Mouse (Mus musculus) kidney, postnatal 0 days (tissue): ENCODE data around the gene Trpc3. TPM values are rescaled to one million over a fixed set of nuclear protein-coding genes. Genes with fewer than 3 reads are reported as not detected.

ENCODE experiments used
- ATAC-seq: fragments of 200-750 bp; cut with Nextera tagmentation; replicated peaks from 2 replicates; pipeline ENCODE4 v1.8.0; 2017; ENCODE audit warnings: low read depth, moderate number of reproducible peaks, moderate TSS enrichment, moderate library complexity; ENCODE audit not compliant: low FRiP score
- DNase-seq: peaks from one replicate; pipeline ENCODE4 v3.0.0-alpha.2; 2016; ENCODE audit warnings: low spot score
- H3K27ac ChIP-seq: fragments of 300-500 bp; sonication (generic); 2 replicates; pipeline ENCODE4 v1.5.1; 2014; ENCODE audit warnings: mild to moderate bottlenecking
- H3K27me3 ChIP-seq: fragments of 300-500 bp; sonication (generic); 2 replicates; pipeline ENCODE4 v1.6.1; 2014; ENCODE audit warnings: low read length, mixed read lengths; ENCODE audit not compliant: insufficient read depth
- H3K36me3 ChIP-seq: fragments of 300-500 bp; sonication (generic); 2 replicates; pipeline ENCODE4 v1.6.1; 2014; ENCODE audit warnings: low read length, mixed read lengths; ENCODE audit not compliant: insufficient read depth
- H3K4me1 ChIP-seq: fragments of 300-500 bp; sonication (generic); replicated peaks from 2 replicates; pipeline ENCODE4 v1.6.1; 2014; ENCODE audit warnings: antibody characterized with exemption, low read length, mixed read lengths; ENCODE audit not compliant: insufficient read depth
- H3K4me2 ChIP-seq: fragments of 300-500 bp; sonication (generic); 2 replicates; pipeline ENCODE4 v1.6.1; 2014; ENCODE audit warnings: mild to moderate bottlenecking, low read length, moderate library complexity, mixed read lengths
- H3K4me3 ChIP-seq: fragments of 300-500 bp; sonication (generic); replicated peaks from 2 replicates; pipeline ENCODE4 v1.5.1; 2014; ENCODE audit warnings: low read depth, low read length
- H3K9ac ChIP-seq: fragments of 300-500 bp; sonication (generic); 2 replicates; pipeline ENCODE4 v1.6.1; 2014; ENCODE audit warnings: low read depth, low read length
- H3K9me3 ChIP-seq: fragments of 300-500 bp; sonication (generic); replicated peaks from 2 replicates; pipeline ENCODE4 v1.6.1; 2016; ENCODE audit warnings: low read length, inconsistent platforms, mixed read lengths
- CTCF ChIP-seq: IDR thresholded peaks from 2 replicates; pipeline ENCODE4 v1.5.1; 2016; ENCODE audit warnings: antibody characterized with exemption, low read depth, mild to moderate bottlenecking, moderate library complexity
- WGBS: fragments of 180-500 bp; shearing (Covaris S2); extraction: QIAGEN DNeasy Blood & Tissue Kit; methylation state at CpG from one replicate; pipeline ENCODE4 v1.1.7; 2014; 5-methylcytosine and 5-hydroxymethylcytosine counted together
- polyA plus RNA-seq: library from polyadenylated mRNA; unstranded; fragments of >200 nt; fragmentation: Nextera tagmentation; extraction: Ambion mirVana; gene quantifications from 2 replicates; pipeline ENCODE4 v1.2.1, GENCODE M21; 2015

Gene Trpc3
- polyA plus RNA-seq, 1 experiment from 2014 or later: 6.0 TPM

DNA sequence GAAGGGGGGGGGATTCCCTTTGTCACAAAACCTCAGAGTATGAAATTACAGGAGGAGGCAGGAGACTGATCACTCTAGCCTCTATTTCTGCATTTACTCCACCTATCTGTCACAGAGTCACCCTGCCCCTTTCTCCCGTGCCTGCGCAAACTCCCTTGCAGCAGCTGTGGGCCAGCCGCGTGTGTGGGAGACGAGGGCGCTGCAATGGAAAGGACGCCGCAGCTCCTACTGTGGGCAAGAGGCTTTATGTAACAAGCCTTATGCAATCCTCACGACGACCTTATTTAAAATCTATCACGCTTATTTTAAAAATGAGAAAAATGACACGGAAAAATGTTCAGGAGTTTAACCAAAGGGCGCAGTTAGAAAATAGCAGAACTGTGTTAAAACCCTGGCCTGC is 47.2 kb downstream of the Trpc3 start:
- Histone ChIP-seq H3K4me3 (no peak overlapping the region), H3K36me3 (no peaks in the 10 kb centered on the region), H3K9me3 (no peaks in the 10 kb centered on the region), H3K4me2 (no peak overlapping the region), H3K27me3 (no peaks in the 10 kb centered on the region), H3K4me1 (no peaks in the 10 kb centered on the region), H3K9ac (no peak overlapping the region), H3K27ac (no peak overlapping the region)
- 58% methylated on average over 13 of the region's 13 CpGs for WGBS
- no peak for TF ChIP-seq CTCF
- DNase-seq (peak; percentile 32), ATAC-seq (no peak)

DNA sequence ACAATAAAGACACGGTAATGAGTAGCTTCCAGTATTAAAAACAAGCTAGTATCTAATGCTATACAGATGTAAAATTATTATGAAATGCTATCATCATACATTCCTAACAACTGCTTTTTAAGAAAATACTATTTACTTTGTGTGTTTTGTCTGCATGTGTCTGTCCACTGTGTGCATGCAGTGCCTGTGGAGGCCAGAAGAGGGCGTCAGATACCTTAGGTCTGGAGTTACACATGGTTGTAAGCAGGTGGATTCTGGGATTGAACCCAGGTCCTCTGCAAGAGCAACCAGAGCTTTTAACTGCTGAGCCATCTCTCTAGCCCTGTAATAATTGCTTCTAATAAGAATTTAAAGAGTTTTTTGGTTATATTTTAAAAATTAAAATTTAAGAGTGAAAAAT is 49.2 kb downstream of the Trpc3 start:
- WGBS: 64% methylated on average over 2 of the region's 2 CpGs
- H3K36me3 ChIP-seq: no peaks in the 10 kb centered on the region
- H3K4me1 ChIP-seq: no peaks in the 10 kb centered on the region
- ATAC-seq (no peak), DNase-seq (no peak)
- no peak overlapping the region for H3K27ac ChIP-seq
- no peaks in the 10 kb centered on the region for H3K27me3 ChIP-seq
- peak; percentile 49 for TF ChIP-seq CTCF
- H3K4me3 ChIP-seq: no peak overlapping the region
- no peaks in the 10 kb centered on the region for H3K9me3 ChIP-seq
- no peak overlapping the region for H3K4me2 ChIP-seq
- no peak overlapping the region for H3K9ac ChIP-seq

DNA sequence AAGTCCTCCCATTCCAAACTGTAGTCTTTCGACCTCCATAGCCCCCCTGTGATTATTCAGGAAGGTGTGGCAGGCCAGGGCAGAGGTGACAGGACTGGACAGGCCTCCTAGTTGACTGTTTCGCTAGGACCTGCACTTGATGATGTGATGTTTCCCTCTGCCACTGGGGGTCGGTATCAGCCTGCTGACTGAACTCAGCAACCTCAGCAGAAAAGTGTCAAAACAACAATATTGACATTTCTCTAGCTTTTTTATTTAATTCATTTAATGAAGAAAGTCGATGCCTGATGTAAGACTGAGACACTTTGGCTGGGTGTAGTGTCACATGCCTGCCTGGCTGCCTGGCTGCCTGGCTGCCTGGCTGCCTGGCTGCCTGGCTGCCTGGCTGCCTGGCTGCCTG is 54.5 kb downstream of the Trpc3 start:
- Histone ChIP-seq H3K9ac (no peak overlapping the region), H3K4me2 (no peak overlapping the region), H3K4me3 (no peak overlapping the region), H3K27ac (no peak overlapping the region), H3K9me3 (no peaks in the 10 kb centered on the region), H3K4me1 (no peaks in the 10 kb centered on the region), H3K36me3 (no peaks in the 10 kb centered on the region), H3K27me3 (no peaks in the 10 kb centered on the region)
- WGBS: 15% methylated on average over 4 of the region's 4 CpGs
- peak; percentile 64 for DNase-seq
- peak; percentile 36; the same call in 1 of the 2 replicates for ATAC-seq
- TF ChIP-seq CTCF: peak; percentile 84

DNA sequence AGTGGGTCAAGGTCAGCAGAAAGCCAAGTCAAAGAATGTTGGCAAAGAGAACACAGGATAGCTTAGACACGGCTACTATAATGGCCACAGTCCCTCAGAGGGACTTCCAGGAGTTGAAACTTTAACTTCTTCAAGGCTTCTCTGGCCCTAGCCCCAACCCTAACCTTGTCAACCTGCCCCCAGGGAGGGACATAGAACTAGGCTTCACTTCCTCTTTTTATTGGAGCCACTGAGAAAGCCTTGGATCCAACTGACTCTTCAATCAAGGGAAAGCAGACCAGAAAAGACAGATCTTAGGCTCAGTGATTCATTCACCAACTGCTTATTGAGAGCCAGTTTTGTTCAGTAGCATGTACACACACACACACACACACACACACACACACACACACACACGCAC is 63.2 kb downstream of the Trpc3 start:
- DNase-seq: no peak
- TF ChIP-seq CTCF: no peak
- WGBS: 62% methylated on average over 2 of the region's 2 CpGs

DNA sequence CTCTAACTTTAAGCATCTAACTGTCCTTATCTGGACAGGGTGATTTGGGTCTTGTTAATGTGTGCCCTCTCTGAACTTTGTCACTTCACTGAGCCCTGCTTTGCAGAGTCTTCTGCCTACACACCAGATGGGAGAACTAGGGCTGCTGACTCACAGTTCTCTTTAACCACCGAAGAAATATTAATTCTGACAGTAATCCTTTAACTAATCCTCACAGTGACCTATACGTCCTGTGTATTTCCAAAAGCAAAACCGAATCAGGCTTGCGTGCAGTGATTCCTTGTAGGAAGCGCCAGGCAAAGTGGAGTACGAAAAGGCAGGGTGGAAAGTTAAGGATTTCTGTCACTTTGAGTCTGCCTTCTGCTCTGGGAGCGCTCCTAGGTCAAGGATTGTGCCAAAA is 71.8 kb downstream of the Trpc3 start:
- Histone ChIP-seq H3K36me3 (no peaks in the 10 kb centered on the region), H3K4me3 (no peak overlapping the region), H3K4me1 (no peaks in the 10 kb centered on the region), H3K9me3 (no peaks in the 10 kb centered on the region), H3K4me2 (no peak overlapping the region), H3K9ac (no peak overlapping the region), H3K27me3 (no peaks in the 10 kb centered on the region), H3K27ac (no peak overlapping the region)
- 62% methylated on average over 7 of the region's 7 CpGs for WGBS
- no peak for TF ChIP-seq CTCF
- ATAC-seq (0 out of 2 replicates have a peak, but pooled peaks have one; percentile 18), DNase-seq (peak; percentile 7)

More for the DNA sequence above, 63.2 kb downstream of the Trpc3 start:
- Histone ChIP-seq H3K9ac (no peak overlapping the region), H3K4me3 (no peak overlapping the region), H3K36me3 (no peaks in the 10 kb centered on the region), H3K9me3 (no peaks in the 10 kb centered on the region), H3K27ac (no peak overlapping the region), H3K27me3 (no peaks in the 10 kb centered on the region), H3K4me2 (no peak overlapping the region), H3K4me1 (no peaks in the 10 kb centered on the region)
- no peak for ATAC-seq

DNA sequence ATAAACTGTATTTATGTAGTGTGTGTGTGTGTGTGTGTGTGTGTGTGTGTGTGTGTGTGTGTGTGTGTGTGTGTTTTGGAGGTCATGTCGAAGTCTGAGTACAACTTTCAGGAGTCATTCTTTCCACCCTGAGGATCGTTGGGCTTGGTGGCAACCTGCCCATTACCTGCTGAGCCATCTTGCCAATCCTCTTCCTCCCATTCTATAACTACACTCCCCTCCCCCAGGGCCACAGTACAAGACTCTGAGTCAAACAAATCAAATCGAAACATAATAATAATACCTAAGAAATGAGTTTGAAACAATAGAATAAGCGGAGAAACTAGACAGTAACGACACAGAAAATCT is 76.1 kb downstream of the Trpc3 start:
- DNase-seq (no peak), ATAC-seq (no peak)
- no peak for TF ChIP-seq CTCF
- no peak overlapping the region for H3K9ac ChIP-seq
- H3K27me3 ChIP-seq: no peaks in the 10 kb centered on the region
- H3K4me1 ChIP-seq: no peaks in the 10 kb centered on the region; the same call in 1 of the 2 replicates
- H3K36me3 ChIP-seq: no peaks in the 10 kb centered on the region
- no peaks in the 10 kb centered on the region for H3K9me3 ChIP-seq
- H3K4me2 ChIP-seq: peak overlapping the region; percentile 77; the same call in 1 of the 2 replicates
- no peak overlapping the region for H3K27ac ChIP-seq
- no peak overlapping the region for H3K4me3 ChIP-seq
- 61% methylated on average over 5 of the region's 5 CpGs for WGBS
